Mouse (Mus musculus): Measurements from ENCODE around the gene Agk. TPM values are rescaled to one million over a fixed set of nuclear protein-coding genes. Genes with fewer than 3 reads are reported as not detected.

Agk gene
- 10 to 100 TPM; 60.6 to 62.3 TPM for total RNA-seq (2021)

- peak; percentile 51 to 82 for DNase-seq (ENCODE audit: extremely low spot score in 1 of 2, low spot score in 2 of 2)
- intact Hi-C loops (cut with DNase I), result loop anchor here (2.0 kb wide), 1 partner anchor 146 kb away; the partner anchor contains the start of gene Ssbp1
These were observed at the start of gene Agk for GRCm38 (mm10) chr6:40324897-40325841. TSS of gene Agk (plus strand) at chr6:40325172.

GRCm38 (mm10) chr6:40300707-40301106 lies 24.3 kb upstream of the Agk start:
- DNase-seq (ENCODE audit: extremely low spot score in 1 of 2, low spot score in 2 of 2), result no peak
- intact Hi-C loops (cut with DNase I), result loop anchor here (5.0 kb wide), 2 partner anchors 68 to 428 kb away; partner anchors contain the start of gene Tmem178b

GRCm38 (mm10) chr6:40303379-40303778 lies 21.6 kb upstream of the Agk start:
- DNase-seq (ENCODE audit: extremely low spot score in 1 of 2, low spot score in 2 of 2), result peak; percentile 73 to 81
- intact Hi-C loops (cut with DNase I), result loop anchor here (5.0 kb wide), 2 partner anchors 71 to 431 kb away; partner anchors contain the start of gene Tmem178b

GRCm38 (mm10) chr6:40304972-40305371 lies 20.0 kb upstream of the Agk start:
- intact Hi-C loops (cut with DNase I), result loop anchor here (5.0 kb wide), 2 partner anchors 73 to 433 kb away; partner anchors contain the start of gene Tmem178b
- no peak for DNase-seq (ENCODE audit: extremely low spot score in 1 of 2, low spot score in 2 of 2)

- intact Hi-C loops (cut with DNase I), result no loop called here
These were observed 1.4 kb downstream of the Agk start for GRCm38 (mm10) chr6:40326341-40326740.

GRCm38 (mm10) chr6:40333497-40333896 lies 8.5 kb downstream of the Agk start:
- intact Hi-C loops (cut with DNase I), result loop anchor here (5.0 kb wide), 1 partner anchor 54 kb away; no protein-coding TSS in a partner anchor
- DNase-seq (ENCODE audit: extremely low spot score in 1 of 2, low spot score in 2 of 2), result no peak

More at GRCm38 (mm10) chr6:40326341-40326740, 1.4 kb downstream of the Agk start:
- no peak for DNase-seq (ENCODE audit: extremely low spot score in 1 of 2, low spot score in 2 of 2)

GRCm38 (mm10) chr6:40336735-40337731 lies 12.1 kb downstream of the Agk start:
- intact Hi-C loops (cut with DNase I), result no loop called here

GRCm38 (mm10) chr6:40346959-40347771 lies 22.2 kb downstream of the Agk start:
- intact Hi-C loops (cut with DNase I), result no loop called here
- peak; percentile 52 to 76 for DNase-seq (ENCODE audit: extremely low spot score in 1 of 2, low spot score in 2 of 2)

More at GRCm38 (mm10) chr6:40336735-40337731, 12.1 kb downstream of the Agk start:
- no peak for DNase-seq (ENCODE audit: extremely low spot score in 1 of 2, low spot score in 2 of 2)

GRCm38 (mm10) chr6:40347772-40348111 lies 22.8 kb downstream of the Agk start:
- no peak for DNase-seq (ENCODE audit: extremely low spot score in 1 of 2, low spot score in 2 of 2)
- intact Hi-C loops (cut with DNase I), result no loop called here

GRCm38 (mm10) chr6:40350041-40350440 lies 25.1 kb downstream of the Agk start:
- intact Hi-C loops (cut with DNase I), result no loop called here
- DNase-seq (ENCODE audit: extremely low spot score in 1 of 2, low spot score in 2 of 2), result no peak

- no peak for DNase-seq (ENCODE audit: extremely low spot score in 1 of 2, low spot score in 2 of 2)
- intact Hi-C loops (cut with DNase I), result no loop called here
These were observed 25.9 kb downstream of the Agk start for GRCm38 (mm10) chr6:40350856-40351255.

- DNase-seq (ENCODE audit: extremely low spot score in 1 of 2, low spot score in 2 of 2), result no peak
These were observed 28.4 kb downstream of the Agk start for GRCm38 (mm10) chr6:40353360-40353759.

GRCm38 (mm10) chr6:40371031-40371430 lies 46.1 kb downstream of the Agk start:
- DNase-seq (ENCODE audit: extremely low spot score in 1 of 2, low spot score in 2 of 2), result peak in 1 of 2 experiments; percentile 14
- intact Hi-C loops (cut with DNase I), result no loop called here

More at GRCm38 (mm10) chr6:40353360-40353759, 28.4 kb downstream of the Agk start:
- intact Hi-C loops (cut with DNase I), result no loop called here

GRCm38 (mm10) chr6:40380181-40380580 lies 55.2 kb downstream of the Agk start:
- DNase-seq (ENCODE audit: extremely low spot score in 1 of 2, low spot score in 2 of 2), result no peak
- intact Hi-C loops (cut with DNase I), result no loop called here

GRCm38 (mm10) chr6:40381908-40382307 lies 56.9 kb downstream of the Agk start:
- DNase-seq (ENCODE audit: extremely low spot score in 1 of 2, low spot score in 2 of 2), result no peak
- intact Hi-C loops (cut with DNase I), result no loop called here

GRCm38 (mm10) chr6:40385682-40386081 lies 60.7 kb downstream of the Agk start:
- intact Hi-C loops (cut with DNase I), result loop anchor here (5.0 kb wide), 1 partner anchor 53 kb away; no protein-coding TSS in a partner anchor
- no peak for DNase-seq (ENCODE audit: extremely low spot score in 1 of 2, low spot score in 2 of 2)

GRCm38 (mm10) chr6:40388660-40389059 lies 63.7 kb downstream of the Agk start:
- intact Hi-C loops (cut with DNase I), result loop anchor here (5.0 kb wide), 1 partner anchor 56 kb away; no protein-coding TSS in a partner anchor
- no peak for DNase-seq (ENCODE audit: extremely low spot score in 1 of 2, low spot score in 2 of 2)

- DNase-seq (ENCODE audit: extremely low spot score in 1 of 2, low spot score in 2 of 2), result no peak
- intact Hi-C loops (cut with DNase I), result loop anchor here (5.0 kb wide), 1 partner anchor 519 kb away; the partner anchor contains the start of gene Tmem178b
These were observed 66.0 kb downstream of the Agk start for GRCm38 (mm10) chr6:40390975-40391374.
